Mouse (Mus musculus) hindbrain, embryonic 16.5 days (tissue): Measurements from ENCODE around the gene Piezo1. TPM values are rescaled to one million over a fixed set of nuclear protein-coding genes. Genes with fewer than 3 reads are reported as not detected.
"Not testable (repeated sequence)": the region's sequence is repeated elsewhere in the genome, so short reads cannot be mapped to it uniquely, and the experiment has no call there.

Experiments
- ATAC-seq: fragments of 200-750 bp; cut with Nextera tagmentation; 2 replicates; pipeline ENCODE4 v1.8.0; 2017; ENCODE audit warnings: moderate TSS enrichment, moderate library complexity
- H3K27ac ChIP-seq: fragments of 300-500 bp; sonication (generic); 2 replicates; pipeline ENCODE4 v1.5.1; 2014; ENCODE audit warnings: low read depth, mild to moderate bottlenecking, control low read depth, low read length, moderate library complexity
- H3K27me3 ChIP-seq: fragments of 300-500 bp; sonication (generic); replicated peaks from 2 replicates; pipeline ENCODE4 v1.6.1; 2014; ENCODE audit warnings: low read length; ENCODE audit not compliant: control insufficient read depth, insufficient read depth
- H3K36me3 ChIP-seq: fragments of 300-500 bp; sonication (generic); 2 replicates; pipeline ENCODE4 v1.6.1; 2014; ENCODE audit warnings: mild to moderate bottlenecking, low read length, moderate library complexity, mixed read lengths; ENCODE audit not compliant: control insufficient read depth, insufficient read depth
- H3K4me1 ChIP-seq: fragments of 300-500 bp; sonication (generic); 2 replicates; pipeline ENCODE4 v1.6.1; 2014; ENCODE audit warnings: low read depth, low read length; ENCODE audit not compliant: control insufficient read depth, insufficient read depth
- H3K4me2 ChIP-seq: fragments of 300-500 bp; sonication (generic); 2 replicates; pipeline ENCODE4 v1.6.1; 2014; ENCODE audit warnings: mild to moderate bottlenecking, low read length, control low read depth, moderate library complexity
- H3K4me3 ChIP-seq: fragments of 300-500 bp; sonication (generic); 2 replicates; pipeline ENCODE4 v1.5.1; 2014; ENCODE audit warnings: mild to moderate bottlenecking, low read length, control low read depth, moderate library complexity
- H3K9ac ChIP-seq: fragments of 300-500 bp; sonication (generic); 2 replicates; pipeline ENCODE4 v1.6.1; 2014; ENCODE audit warnings: low read depth, mild to moderate bottlenecking, control low read depth, low read length, moderate library complexity
- H3K9me3 ChIP-seq: fragments of 300-500 bp; sonication (generic); 2 replicates; pipeline ENCODE4 v1.6.1; 2014; ENCODE audit warnings: mild to moderate bottlenecking, low read length, moderate library complexity; ENCODE audit not compliant: control insufficient read depth
- WGBS: fragments of 180-500 bp; shearing (Covaris S2); extraction: QIAGEN DNeasy Blood & Tissue Kit; methylation state at CpG from one replicate; pipeline ENCODE4 v1.1.7; 2014; 5-methylcytosine and 5-hydroxymethylcytosine counted together
- polyA plus RNA-seq: library from polyadenylated mRNA; unstranded; fragments of >200 nt; fragmentation: Nextera tagmentation; extraction: Ambion mirVana; gene quantifications from 2 replicates; pipeline ENCODE4 v1.2.1, GENCODE M21; 2015

Gene Piezo1
- polyA plus RNA-seq, 1 experiment from 2014 or later, result 1.7 TPM

DNA sequence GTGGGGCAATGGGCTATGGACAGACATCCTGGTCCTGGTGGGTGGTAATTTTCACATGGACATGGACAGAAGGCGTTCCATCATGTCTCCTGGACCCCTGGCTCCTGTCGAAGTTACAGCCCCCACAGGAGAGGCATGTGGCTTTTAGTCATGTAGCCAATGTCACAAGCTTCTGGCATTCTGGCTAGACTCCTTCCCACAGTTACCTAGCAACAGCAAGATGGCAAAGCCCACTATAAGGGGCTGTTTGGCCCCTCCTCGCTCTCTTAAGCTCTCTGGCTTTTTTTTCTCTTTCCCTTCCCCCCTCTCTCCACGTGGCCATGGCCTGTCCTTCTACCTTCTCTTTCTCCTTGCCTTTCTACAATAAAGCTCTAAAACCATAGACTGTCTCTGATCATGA lies 22.0 kb upstream of the Piezo1 start:
- not testable (repeated sequence) for H3K9me3 ChIP-seq, H3K27me3 ChIP-seq, H3K27ac ChIP-seq, H3K9ac ChIP-seq, ATAC-seq, H3K4me2 ChIP-seq, H3K4me3 ChIP-seq
- peaks cover 29% of the 10 kb centered on the region for H3K4me1 ChIP-seq
- 31% methylated on average over 4 of the region's 4 CpGs for WGBS
- H3K36me3 ChIP-seq, result peaks cover 12% of the 10 kb centered on the region; the same call in 1 of the 2 replicates

DNA sequence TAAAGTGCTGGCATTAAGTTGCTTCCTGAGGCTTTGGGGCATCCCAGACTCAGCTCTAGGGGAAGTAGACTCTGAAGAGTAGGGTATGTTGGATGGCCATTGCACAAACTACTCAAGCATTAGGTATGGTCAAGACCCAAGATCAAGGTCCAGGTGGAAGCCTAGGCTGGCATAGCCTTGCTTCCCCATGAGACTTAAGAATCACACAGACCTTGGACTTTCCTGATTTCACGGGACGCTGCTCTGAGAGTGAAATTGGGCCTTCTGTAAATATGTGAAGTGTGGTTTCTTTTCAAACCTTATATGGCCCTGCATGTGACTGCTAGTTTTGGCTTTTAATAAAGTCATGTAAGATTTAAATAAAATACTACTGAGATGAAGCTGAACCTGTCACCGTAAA lies 21.6 kb upstream of the Piezo1 start:
- Histone ChIP-seq H3K4me2 (no peak overlapping the region), H3K27me3 (no peaks in the 10 kb centered on the region), H3K9ac (no peak overlapping the region), H3K9me3 (no peaks in the 10 kb centered on the region), H3K4me1 (peaks cover 29% of the 10 kb centered on the region), H3K27ac (no peak overlapping the region), H3K36me3 (peaks cover 12% of the 10 kb centered on the region; the same call in 1 of the 2 replicates), H3K4me3 (no peak overlapping the region)
- no peak for ATAC-seq
- WGBS, result 90% methylated on average over 3 of the region's 3 CpGs

DNA sequence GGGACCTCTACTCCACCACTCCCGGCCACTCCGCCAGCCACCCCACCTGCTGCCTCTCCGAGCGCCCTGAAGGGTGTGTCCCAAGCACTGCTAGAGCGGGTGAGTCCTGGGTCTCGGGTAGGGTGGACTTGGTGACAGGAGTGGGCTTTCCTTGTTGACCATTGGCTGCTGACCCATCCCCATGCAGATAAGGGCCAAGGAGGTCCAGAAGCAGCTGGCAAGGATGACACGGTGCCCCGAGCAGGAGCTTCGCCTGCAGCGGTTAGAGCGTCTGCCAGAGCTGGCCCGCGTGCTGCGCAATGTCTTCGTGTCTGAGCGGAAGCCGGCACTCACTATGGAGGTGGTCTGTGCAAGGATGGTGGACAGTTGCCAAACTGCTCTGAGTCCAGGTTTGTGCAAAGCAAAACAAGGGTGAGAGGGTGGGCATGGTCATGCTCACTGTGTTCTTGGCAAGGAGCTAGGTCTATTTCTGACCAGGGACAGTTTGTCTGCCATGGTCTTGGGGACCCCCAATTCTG lies 20.7 kb upstream of the Piezo1 start:
- WGBS, result 91% methylated on average over 17 of the region's 17 CpGs
- H3K9me3 ChIP-seq, result no peaks in the 10 kb centered on the region
- ATAC-seq, result no peak
- no peak overlapping the region for H3K27ac ChIP-seq
- no peak overlapping the region for H3K4me3 ChIP-seq
- H3K36me3 ChIP-seq, result peaks cover 12% of the 10 kb centered on the region; the same call in 1 of the 2 replicates
- no peak overlapping the region for H3K9ac ChIP-seq
- no peak overlapping the region for H3K4me2 ChIP-seq
- peaks cover 31% of the 10 kb centered on the region for H3K4me1 ChIP-seq
- no peaks in the 10 kb centered on the region for H3K27me3 ChIP-seq

DNA sequence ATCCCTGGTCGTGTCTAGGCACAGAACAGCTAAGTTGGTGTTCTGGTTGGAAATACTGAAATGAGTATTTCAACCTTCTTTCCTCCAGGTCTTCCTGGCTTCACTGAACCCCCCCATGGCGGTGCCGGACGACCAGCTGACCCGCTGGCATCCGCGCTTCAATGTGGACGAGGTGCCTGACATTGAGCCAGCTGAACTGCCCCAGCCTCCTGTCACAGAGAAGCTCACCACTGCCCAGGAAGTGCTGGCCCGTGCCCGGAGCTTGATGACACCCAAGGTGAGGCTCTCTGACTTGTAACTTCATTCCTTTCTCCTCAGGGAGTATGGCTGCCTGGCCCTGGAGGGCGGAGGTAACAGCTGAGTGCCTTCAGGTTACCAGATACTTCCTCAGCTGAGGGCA lies 20.0 kb upstream of the Piezo1 start:
- Histone ChIP-seq H3K27ac (no peak overlapping the region), H3K4me1 (peaks cover 37% of the 10 kb centered on the region), H3K4me2 (no peak overlapping the region), H3K4me3 (no peak overlapping the region), H3K9ac (no peak overlapping the region), H3K27me3 (no peaks in the 10 kb centered on the region), H3K9me3 (no peaks in the 10 kb centered on the region), H3K36me3 (peaks cover 12% of the 10 kb centered on the region; the same call in 1 of the 2 replicates)
- 91% methylated on average over 11 of the region's 11 CpGs for WGBS
- no peak for ATAC-seq

DNA sequence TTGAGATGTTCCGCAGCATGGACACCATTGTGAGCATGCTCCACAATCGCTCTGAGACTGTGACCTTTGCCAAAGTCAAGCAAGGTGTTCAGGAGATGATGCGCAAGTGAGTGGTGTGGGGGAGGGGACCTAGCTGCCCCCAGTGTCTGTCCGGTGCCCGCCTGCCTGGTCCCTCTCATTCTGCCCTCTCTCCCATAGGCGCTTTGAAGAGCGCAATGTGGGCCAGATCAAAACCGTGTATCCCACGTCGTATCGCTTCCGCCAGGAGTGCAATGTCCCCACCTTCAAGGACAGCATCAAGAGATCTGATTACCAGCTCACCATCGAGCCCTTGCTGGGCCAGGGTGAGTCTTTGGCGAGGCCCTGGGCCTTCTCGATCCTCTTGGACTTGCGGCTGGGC lies 18.9 kb upstream of the Piezo1 start:
- ATAC-seq, result no peak
- Histone ChIP-seq H3K36me3 (peaks cover 12% of the 10 kb centered on the region; the same call in 1 of the 2 replicates), H3K4me3 (no peak overlapping the region), H3K27ac (no peak overlapping the region), H3K9me3 (no peaks in the 10 kb centered on the region), H3K4me2 (no peak overlapping the region), H3K9ac (no peak overlapping the region), H3K4me1 (peaks cover 25% of the 10 kb centered on the region), H3K27me3 (no peaks in the 10 kb centered on the region)
- WGBS, result 95% methylated on average over 16 of the region's 16 CpGs

DNA sequence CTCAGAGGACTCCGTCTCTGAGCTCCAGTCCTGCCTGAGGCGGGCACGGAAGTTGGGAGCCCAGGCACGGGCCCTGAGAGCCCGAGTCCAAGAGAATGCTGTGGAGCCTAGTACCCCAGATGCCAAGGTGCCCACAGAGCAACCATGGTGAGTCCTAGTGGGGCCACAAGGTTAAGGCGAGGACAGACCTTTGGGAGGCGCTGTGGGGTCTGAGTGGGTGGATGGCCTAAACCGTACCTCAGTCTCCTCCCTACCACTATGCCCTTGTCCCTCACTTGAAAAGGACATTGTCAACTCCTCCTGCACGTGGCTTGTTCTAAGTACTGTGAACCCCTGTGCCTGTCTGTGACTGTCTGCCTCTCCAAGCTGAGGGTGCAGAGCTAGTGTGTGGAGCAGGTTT lies 18.2 kb upstream of the Piezo1 start:
- Histone ChIP-seq H3K27me3 (no peaks in the 10 kb centered on the region), H3K27ac (no peak overlapping the region), H3K9ac (peak overlapping the region; percentile 41), H3K4me1 (peaks cover 19% of the 10 kb centered on the region), H3K36me3 (0 out of 2 replicates have a peak, but pooled peaks cover 9% of the 10 kb centered on the region), H3K4me2 (peak overlapping the region; percentile 91), H3K9me3 (no peaks in the 10 kb centered on the region), H3K4me3 (peak overlapping the region; percentile 76)
- ATAC-seq, result no peak
- 56% methylated on average over 9 of the region's 9 CpGs for WGBS

DNA sequence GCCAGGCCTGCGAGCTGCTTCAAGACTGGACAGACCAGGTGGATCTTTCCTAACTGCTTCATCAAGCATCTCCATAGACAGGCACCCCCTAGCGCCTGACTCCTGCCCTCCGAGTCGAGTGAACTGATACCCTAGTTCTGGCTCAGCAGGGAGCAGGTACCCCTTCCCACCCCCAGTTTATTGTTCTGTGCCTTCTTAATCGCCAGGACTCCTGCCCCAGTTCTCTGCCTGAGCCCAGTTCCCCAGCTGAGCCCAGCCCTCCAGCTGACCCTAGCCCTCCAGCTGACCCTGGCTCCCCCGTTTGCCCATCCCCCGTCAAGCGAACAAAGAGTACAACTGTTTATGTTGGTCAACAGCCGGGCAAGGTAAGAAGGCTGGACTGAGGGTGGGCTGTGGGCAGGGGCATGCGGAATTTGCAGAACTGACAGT lies 17.8 kb upstream of the Piezo1 start:
- 8% methylated on average over 10 of the region's 10 CpGs for WGBS
- Histone ChIP-seq H3K27me3 (no peaks in the 10 kb centered on the region), H3K9ac (peak overlapping the region; percentile 41), H3K27ac (no peak overlapping the region), H3K9me3 (no peaks in the 10 kb centered on the region), H3K4me2 (peak overlapping the region; percentile 91), H3K4me3 (peak overlapping the region; percentile 76), H3K4me1 (peaks cover 18% of the 10 kb centered on the region), H3K36me3 (0 out of 2 replicates have a peak, but pooled peaks cover 9% of the 10 kb centered on the region)
- ATAC-seq, result no peak

DNA sequence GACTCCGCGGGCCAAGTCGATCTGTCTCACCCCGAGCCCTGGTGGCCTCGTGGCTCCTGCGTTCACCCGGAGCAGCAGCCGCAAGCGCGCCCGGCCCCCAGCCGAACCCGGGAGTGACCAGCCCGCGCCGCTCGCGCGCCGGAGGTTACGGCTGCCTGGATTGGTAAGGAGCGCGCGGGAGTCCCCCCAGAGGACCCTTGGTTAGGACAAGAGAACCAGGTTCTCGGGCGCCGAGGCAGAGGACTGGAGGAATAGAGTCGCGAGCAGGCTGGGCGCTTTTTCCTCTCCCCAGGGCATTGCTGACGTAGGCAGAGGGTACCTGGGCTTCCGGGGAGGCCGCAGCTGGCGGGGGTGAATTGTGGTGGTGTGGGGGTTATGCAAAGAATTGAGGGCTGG lies 17.0 kb upstream of the Piezo1 start:
- Histone ChIP-seq H3K4me1 (peaks cover 18% of the 10 kb centered on the region), H3K9me3 (no peaks in the 10 kb centered on the region), H3K27ac (peak overlapping the region; percentile 55), H3K9ac (peak overlapping the region; percentile 76), H3K36me3 (0 out of 2 replicates have a peak, but pooled peaks cover 9% of the 10 kb centered on the region), H3K27me3 (no peaks in the 10 kb centered on the region), H3K4me2 (peak overlapping the region; percentile 91), H3K4me3 (peak overlapping the region; percentile 76)
- WGBS, result under 1% methylated on average over 28 of the region's 34 CpGs
- peak; percentile 58 for ATAC-seq

DNA sequence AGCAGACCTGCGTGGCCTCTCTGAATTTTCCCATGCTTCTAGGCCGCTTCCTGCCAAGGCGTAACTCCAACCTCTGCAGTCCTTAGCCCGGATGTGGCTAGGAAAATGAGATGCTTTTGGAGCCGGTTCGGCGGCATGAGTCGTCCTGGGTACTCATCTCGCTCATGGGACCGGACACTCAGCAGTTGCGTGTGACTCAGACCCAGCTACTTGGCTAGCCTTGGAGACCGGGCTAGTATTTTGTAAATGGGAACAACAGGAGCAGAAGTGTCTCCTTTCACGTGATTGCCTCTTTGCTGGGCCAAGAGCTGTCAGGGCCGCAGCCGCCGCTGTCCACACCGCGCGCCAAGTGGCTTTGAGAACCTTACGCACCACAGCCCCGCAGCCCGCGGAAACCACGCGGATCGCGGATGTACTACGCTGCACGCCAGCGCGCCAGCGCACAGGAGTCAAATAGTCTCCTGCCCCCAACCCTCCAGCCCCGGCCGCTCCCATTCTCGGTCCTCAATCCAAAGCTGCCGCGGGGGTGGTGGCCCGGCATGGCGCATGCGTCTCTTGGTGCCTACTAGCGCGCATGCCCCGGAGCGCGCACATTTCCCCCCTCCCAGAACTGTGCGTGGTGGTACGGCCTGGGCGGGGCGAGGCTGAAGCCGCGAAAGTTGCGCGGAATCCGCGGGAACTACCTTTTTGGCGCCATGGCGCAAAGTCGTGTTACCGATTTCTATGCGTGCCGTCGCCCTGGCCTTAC lies 16.4 kb upstream of the Piezo1 start, which contains the start of gene Cdt1:
Cdt1 (plus strand) TSS at position 655 of the 748 bp plus-strand sequence.
- H3K9me3 ChIP-seq, result no peaks in the 10 kb centered on the region
- H3K4me2 ChIP-seq, result peak within 1 kb of the TSS; percentile 91
- peak; percentile 97 for ATAC-seq
- peaks cover 18% of the 10 kb centered on the region for H3K4me1 ChIP-seq
- H3K36me3 ChIP-seq, result 0 out of 2 replicates have a peak, but pooled peaks cover 6% of the 10 kb centered on the region
- under 1% methylated on average over 62 of the region's 62 CpGs for WGBS
- peak within 1 kb of the TSS; percentile 76 for H3K4me3 ChIP-seq
- H3K27ac ChIP-seq, result peak within 1 kb of the TSS; percentile 88
- H3K9ac ChIP-seq, result peak within 1 kb of the TSS; percentile 82
- no peaks in the 10 kb centered on the region for H3K27me3 ChIP-seq
